Mouse (Mus musculus) G1E-ER4 (cell line): ENCODE results near the gene Gab3. TPM values are rescaled to one million over a fixed set of nuclear protein-coding genes. Genes with fewer than 3 reads are reported as not detected.

Experiments used
- GATA1 ChIP-seq: IDR thresholded peaks from one replicate; pipeline ENCODE4 v1.8.0; 2012; ENCODE audit warnings: low read length, inconsistent platforms
- polyA plus RNA-seq: library from polyadenylated mRNA; stranded (reverse); fragments of >175 nt; gene quantifications from 2 replicates; pipeline ENCODE4 v1.2.3, GENCODE M21; 2012

Gene Gab3
- 0.19 and 0.37 TPM in 2 replicates for polyA plus RNA-seq

DNA sequence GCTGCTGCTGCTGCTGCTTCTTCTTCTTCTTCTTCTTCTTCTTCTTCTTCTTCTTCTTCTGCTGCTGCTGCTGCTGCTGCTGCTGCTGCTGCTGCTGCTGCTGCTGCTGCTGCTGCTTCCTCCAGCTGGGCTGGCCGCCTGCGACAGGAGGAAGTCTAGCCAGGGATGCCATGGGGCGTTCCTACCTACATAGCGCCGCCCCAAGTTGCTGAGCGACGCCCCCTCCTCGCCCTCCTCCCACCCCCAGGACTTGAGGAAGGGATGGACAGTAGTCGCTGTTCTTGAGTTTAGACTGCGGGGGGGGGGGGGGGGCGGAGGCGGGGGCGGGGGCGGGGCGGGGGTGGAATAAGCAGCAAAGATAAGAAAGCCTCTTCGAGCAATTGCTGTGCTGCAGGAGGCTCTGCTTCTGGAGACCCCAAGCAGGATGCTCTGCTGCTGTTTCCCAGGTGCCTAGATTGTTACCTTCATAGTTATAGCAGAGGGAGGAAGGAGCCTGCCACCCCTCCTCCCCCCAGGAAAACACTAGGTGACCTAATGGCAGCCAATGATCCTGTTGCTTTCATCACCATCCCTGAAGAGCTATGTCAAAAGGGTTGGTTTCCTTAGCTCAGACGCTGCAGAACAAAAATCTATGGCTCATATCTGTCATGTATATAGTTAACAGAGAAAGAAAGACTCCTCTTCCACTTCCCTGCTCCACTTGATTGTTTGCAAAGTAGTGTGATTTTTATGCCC lies at the start of gene Gab3:
TSS of gene Gab3 (minus strand) at position 685 of the 735 bp plus-strand sequence.
- TF ChIP-seq GATA1, result no peak

DNA sequence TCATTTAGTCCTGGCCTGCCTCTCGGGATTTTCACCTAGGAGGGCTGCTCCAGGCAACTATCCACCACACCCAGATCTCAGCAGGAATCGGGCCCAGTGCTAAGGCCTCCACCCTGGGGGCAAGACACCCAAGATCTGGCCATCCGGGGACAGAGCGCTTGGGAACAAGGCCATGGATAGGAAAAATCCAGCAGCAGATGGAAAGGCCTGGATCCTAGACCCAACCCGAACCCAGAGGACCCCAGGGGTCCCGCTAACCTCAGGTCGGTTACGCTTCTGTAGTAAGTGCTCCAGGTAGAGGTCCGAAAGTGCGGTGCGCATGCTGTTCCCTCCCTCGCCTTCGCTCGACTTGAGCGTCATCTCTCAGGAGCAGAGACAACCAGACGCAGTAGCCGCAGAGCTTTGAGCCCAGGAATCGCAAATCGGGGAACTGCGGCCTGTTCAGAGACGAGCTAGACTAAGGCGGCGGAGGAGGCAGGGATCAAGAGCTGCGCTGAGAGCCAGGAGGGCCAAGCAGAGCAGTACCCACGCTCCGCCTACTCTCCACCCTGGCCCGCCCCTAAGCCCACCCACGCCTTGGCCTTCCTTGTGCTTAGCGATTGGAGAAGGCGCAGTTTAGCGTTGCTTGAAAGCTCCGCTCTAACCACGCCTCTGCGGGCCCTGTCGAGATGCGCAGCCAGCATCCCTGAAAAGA lies 45.4 kb upstream of the Gab3 start, which contains the start of gene Mpp1:
TSS of gene Mpp1 (minus strand) at position 550 of the 694 bp plus-strand sequence.
- TF ChIP-seq GATA1, result no peak

DNA sequence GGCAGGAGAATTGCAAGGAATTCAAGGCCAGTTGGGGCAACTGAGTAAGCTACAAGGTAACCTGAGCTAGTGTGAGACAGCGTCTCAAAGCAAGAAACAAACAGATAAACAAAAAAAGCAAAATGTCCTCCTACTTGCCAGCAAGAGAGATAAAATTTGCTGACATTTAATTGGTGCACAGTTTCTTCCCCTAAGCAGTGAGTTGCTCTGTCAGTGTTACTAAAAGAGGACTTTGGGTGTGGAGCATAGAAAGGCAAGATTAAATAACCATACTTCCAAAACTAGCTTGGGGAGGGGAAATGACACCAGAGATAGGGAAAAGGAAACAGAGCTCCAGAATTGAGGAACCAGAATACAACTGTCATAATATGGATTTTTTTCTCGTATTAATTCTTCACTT lies 44.2 kb upstream of the Gab3 start:
- no peak for TF ChIP-seq GATA1

DNA sequence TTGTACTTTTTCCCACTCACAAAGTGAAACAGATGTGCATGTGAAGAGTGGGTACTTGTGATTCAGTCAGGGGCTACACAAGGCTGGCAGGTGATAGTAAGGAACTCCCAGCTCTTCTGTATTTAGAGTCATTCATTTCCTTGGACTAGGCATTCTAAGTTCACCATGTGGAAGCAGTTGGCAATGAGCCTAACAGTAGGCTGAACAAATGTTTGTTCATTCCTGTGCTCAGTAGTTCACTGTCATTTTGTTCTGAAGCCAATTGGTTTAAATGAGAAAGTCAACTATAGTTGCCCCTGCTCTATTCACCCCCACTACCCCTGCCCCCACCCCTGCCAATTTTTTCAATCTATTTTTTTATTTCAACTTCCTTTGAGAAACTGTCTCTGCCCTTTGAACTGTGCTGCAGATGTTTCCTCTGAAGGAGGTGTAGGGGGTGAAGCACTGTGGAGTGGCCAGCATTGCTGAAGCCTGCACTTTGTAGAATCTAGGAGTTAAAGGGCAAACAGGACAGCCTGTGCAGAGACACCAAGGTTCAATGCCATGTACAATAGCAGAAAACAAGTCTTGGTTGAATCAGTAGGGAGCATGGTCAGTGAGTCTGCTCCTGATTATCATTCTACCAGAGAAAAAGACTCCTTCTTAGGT lies 43.2 kb upstream of the Gab3 start:
- no peak for TF ChIP-seq GATA1

- TF ChIP-seq GATA1, result no peak
Observed at GRCm38 (mm10) chrX:75126893-75127292, 41.6 kb upstream of the Gab3 start.

GRCm38 (mm10) chrX:75125606-75126005 lies 40.3 kb upstream of the Gab3 start:
- no peak for TF ChIP-seq GATA1

DNA sequence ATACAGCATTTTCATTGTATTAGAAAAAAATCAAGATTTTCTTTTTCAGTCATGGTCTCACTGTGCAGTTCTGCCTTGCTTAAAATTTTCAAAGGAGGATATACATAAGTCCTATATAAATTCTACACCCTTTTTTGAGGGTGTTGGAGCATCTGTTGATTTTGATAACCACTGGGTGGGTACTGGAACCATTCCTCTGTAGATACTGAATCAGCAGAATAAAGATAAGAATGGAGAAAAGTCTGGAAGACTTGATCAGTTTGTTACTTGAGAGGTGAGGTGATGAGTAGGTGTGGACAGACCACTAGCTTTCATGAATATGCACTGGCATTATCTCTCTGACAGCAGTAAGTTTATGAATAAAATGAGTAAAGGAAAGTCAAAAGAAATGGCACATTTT lies 30.3 kb upstream of the Gab3 start:
- TF ChIP-seq GATA1, result no peak

DNA sequence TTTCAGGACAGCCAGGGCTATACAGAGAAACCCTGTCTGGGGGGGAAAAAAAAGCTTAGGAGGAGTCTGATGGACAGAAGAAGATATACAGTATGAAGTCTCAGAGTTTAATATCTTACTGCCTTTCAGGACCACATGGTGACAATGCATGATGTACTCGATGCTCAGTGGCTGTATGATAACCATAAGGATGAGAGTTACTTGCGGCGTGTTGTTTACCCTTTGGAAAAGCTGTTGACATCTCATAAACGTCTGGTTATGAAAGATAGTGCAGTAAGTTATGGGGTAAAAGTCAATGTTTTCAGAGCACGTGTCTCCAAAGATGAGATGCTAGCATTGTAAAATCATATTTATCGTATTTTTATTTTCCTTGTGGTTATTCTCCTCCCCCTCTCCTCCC lies 17.0 kb upstream of the Gab3 start:
- TF ChIP-seq GATA1, result peak; percentile 34

GRCm38 (mm10) chrX:75098799-75099198 lies 13.5 kb upstream of the Gab3 start:
- TF ChIP-seq GATA1, result no peak

GRCm38 (mm10) chrX:75096163-75096770 lies 11.0 kb upstream of the Gab3 start:
- no peak for TF ChIP-seq GATA1

DNA sequence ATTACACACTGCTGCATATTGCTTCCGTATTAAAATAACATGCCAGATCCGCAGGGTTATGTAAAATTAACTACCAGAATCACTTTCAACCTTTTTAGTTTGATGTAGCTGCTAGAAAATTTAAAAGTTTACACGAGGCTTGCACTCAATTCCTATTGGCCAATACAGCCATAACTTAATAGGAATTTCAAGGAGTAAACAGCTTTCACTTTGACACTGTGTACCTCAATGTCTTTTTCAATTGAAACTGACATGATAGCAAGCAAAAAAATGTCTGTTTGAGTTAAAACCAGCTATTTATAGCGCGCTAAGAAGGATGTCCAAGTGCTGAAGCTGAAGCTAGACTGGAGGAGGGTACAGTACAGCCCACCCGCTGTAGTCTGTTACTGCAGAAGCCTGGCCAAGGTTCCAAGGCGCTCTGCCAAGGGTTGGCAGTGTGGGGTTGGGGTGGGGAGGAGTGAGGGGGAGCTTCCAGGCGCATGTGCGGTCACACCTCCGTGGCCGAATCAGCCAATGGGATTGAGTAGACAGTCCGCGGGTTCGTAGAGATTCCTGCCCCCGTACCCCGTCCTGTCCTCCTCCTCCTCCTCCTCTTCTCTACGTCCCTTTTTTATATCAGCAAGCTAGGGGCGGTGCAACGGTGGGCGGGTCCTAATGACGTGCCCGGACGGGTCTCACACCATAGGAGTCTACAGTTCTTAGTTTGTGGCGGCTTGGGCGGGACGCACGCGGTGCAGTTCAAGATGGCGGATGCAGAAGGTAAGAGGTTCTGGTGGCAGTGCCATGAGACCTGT lies 10.3 kb upstream of the Gab3 start, which contains the start of gene Dkc1:
TSS of gene Dkc1 (plus strand) at position 486 of the 794 bp plus-strand sequence.
- TF ChIP-seq GATA1, result no peak

DNA sequence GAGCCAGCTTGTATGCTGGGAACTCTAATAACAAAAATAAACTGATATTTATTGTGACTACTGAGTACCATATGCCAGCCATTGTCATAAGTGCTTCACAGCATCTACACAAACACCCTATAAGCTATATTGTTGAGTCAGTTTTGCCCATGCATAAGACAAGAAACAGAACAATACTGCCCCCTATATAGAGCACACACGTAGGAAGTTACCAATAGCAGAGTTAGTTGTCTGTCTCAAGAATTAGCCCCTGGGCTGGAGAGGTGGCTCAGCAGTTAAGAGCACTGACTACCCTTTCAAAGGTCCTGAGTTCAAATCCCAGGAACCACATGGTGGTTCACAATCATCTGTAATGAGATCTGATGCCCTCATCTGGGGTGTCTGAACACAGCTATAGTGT lies 396 bp upstream of the Gab3 start:
- no peak for TF ChIP-seq GATA1

GRCm38 (mm10) chrX:75083982-75084773 lies 1.1 kb downstream of the Gab3 start:
- no peak for TF ChIP-seq GATA1

DNA sequence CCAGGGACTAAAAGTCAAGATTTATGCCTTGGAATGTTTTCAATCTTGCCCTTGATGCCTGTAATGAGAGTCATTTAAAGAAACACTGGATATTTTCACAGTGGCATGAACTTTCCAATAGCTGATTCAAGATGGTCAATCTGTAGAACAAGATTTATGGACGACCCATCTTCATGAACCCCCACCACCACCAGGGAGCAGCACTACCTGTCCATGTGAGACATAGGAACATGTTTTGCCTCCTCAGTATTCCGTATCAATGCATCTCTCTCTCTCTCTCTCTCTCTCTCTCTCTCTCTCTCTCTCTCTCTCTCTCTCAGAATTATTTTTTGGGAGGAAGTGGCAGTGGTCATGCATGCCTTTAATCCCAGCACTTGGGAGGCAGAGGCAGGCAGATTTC lies 2.9 kb downstream of the Gab3 start:
- no peak for TF ChIP-seq GATA1

DNA sequence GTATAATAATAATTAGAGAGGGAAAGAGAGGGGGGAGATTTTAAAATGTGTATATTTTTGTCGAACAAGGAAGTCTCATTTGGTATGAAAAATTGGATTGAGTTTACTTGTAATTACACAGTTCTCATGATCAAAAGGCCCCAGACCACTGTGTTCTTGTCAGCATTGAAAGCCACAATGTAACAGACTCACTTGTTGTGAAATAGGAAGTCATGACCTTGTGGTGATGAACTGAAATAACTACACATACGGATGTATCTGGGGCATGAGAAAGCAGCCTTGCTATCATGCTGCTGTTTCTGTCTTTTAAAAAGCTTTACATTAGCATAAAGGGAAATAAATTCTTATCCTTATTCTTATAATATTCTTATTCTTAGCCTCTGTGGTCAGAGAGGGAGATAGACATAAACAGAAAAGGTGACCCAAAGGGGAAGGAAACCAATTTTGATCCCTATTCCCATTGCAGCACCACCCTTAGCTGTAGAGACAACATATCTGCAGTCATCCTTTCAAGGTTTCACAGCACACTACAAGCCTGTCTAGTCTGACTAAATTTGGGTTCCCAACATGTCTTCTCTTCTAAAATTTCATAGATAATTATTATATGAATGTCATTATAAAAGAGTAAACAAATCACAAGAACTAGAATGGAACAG lies 29.0 kb downstream of the Gab3 start:
- no peak for TF ChIP-seq GATA1
